Mouse (Mus musculus): ENCODE data around the gene Slc3a2.
"Not testable (repeated sequence)": the region's sequence is repeated elsewhere in the genome, so short reads cannot be mapped to it uniquely, and the experiment has no call there.

Slc3a2 gene

DNA sequence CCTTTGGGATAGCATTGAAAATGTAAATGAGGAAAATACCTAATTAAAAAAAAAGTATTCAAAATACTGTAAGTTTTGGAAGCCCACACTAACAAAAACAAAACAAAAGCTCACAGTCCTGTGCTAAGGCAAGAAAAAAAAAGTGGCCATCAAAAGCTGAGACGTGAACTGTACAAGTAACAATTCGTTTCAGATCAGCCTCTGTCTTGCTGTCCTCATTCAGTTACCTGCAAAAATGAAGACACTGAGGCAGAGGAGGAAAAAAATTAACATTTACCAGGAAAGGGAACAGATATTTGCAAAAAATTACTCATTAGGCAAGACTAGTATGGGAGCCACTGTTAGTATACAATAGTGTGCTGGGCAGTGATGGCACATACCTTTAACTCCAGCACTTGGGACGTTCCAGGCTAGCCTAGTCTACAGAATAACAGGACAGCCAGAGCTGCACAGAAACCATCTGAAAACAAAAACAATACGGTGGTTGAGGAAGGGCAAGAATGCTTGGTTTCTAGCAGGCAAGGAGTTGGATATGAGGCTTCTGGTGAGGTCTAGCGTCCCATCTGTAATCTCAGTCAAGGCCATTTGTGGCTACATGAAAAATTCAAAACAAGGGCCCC is 4.4 kb upstream of the Slc3a2 start:
- DNase-seq: no peak

DNA sequence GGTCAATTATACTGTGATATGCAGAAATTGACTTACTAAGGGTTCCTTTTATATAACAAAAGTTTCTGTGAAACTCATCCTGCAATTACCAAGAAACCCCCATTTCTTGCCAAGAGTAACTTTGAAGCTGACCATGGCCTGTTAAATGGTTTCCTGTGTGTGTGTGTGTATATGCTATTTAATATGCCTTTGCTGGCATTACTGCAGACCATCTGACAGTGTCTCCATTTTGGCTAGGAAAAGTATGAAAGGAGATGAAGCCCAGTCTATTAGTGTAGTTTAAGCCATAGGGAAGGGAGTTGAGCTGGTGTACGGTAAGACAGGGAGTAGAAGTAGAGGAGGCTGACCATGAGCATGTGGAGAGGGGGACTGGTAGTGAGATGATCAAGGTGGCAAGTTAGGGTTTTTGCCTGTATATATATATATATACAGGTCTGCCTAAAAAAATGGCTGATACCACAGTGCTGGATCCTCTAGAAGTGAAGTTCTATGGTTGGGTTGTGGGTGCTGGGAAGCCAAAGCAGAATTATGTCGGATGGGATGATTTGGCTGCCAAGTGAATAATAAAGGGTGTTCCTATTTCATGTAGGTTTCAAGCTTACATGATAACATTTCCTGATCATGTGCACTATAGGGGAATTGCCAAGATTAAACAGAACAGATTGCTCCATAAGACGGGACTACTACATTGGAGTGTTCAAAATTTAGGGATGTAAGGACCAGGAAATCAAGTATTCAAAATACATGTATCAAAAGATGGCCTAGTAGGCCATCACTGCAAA is 3.6 kb upstream of the Slc3a2 start:
- DNase-seq: no peak

DNA sequence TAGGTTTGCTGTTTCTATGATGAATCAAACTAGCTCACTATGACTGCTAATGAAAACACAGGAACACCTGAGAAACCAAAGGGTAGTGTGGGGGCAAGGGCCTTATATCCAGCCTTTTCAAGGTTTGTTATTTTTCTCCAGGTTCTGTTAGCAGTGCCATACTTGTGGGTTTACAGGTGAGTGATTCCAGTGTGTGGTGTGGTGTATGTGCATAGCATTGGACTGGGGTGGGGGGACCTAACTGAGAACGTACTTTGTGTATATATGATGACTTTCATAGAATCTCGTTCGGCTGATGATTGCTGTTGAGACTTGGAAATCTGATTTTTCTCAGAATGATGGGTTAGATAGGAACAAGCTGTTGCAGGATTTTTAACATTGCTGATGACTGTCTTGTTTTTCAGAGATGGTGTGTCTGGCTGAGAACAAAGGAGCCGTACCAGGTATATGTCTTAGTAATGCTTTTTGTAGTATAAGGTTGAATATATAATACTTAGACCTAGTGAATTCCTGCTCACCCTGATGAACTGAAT is 2.0 kb upstream of the Slc3a2 start:
- no peak for DNase-seq

DNA sequence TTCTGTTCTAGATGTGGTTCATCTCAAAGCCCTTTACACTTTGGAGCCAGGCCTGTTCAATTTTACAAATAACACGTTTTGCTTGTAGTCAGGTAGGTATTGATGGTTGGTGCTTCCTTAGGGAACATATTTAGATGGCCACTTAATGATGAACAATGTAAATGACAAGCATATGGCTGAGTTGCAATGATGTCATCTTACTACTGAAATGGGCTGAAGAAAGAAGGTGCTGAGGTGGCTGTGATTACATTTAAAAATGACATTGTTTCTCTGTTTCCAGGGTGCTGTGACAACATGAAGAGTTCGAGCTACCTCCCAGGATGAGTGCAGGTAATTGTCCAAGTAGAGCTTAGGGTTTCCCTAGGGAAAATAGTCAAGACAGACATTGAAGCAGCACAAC is 1.2 kb upstream of the Slc3a2 start:
- DNase-seq: no peak

DNA sequence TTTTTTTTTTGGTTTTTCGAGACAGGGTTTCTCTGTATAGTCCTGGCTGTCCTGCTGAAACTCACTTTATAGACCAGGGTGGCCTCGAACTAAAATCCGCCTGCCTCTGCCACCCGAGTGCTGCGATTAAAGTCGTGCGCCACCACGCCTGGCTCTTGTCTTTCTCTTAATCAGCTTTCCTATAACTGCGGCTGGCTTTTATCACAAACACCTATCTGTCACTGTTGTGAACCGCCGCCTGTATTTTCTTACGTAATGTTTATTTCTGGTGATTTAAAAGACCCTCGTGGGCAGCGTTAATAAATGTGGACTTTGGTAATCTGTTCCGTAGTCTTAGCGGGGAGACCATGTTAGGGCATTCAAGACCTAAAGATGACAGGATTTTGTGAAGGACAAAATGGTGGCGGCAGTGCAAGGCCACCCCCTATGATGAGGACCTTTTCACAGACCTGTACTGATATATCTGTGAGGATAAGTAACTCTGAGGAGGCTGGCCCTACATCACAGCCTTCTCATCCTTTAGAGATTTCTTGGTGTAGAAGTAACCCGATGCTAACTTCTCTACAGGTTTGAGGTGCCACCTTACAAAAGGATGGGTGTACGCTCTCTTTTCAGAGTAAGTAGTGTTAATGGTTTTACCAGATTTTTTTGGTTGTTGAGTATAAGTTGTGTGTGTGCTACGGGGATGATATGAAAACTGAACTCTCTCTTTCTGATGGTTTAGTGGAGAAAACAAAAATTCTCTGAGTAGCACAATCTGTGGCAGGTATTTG is 591 bp upstream of the Slc3a2 start:
- peak; percentile 32 to 41 for DNase-seq

DNA sequence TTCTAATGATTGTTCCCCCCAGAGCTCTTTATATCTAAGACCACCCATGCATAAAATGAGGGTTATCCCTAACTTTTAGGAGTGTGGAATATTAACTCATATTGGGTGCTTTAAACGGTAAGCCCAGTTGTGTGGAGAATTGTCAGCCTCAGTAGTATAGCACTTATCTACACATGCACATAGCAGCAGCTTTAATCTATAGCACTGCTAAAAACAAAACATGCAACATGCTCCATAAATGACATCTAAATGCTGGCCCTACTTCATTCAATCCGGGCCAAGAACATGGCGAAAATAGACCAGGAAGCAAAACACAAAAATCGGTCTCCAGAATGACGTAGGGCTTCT is 636 bp downstream of the Slc3a2 start:
- DNase-seq: no peak

DNA sequence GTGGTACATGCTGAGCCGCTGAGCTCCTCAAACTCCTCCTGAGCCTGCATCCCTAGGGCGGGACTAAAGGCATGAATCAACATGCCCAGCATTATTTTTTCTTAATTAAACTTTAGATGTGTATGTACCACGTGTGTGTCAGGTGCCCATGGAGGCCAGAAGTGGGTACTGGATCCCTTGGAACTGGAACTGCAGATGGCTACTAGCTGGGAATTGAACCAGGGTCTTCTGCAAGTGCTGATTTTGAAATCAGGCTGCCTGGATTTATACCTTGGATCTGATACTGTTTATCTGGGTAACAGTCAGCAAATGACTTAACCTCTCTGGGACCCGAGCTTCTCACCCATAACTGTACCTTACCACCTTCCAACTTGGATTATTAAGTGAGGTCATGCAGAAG is 1.1 kb downstream of the Slc3a2 start:
- DNase-seq: no peak

DNA sequence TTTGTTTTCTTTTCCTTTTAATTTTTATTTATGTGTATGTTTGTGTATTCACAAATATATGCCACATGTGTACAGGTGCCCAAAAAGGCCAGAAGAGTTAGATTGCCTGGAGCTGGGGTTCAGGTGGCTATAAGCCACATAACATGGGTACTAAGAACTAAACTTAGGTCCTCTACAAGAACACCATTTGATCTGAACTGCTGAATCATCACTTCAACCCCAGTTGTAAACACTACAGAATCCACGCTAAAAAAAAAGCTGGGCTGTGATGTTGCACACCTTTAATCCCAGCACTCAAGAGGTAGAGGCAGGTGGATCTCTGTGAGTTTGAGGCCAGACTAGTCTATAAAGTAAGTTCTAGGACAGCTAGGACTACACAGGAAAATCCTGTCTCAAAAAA is 1.8 kb downstream of the Slc3a2 start:
- DNase-seq: no peak

DNA sequence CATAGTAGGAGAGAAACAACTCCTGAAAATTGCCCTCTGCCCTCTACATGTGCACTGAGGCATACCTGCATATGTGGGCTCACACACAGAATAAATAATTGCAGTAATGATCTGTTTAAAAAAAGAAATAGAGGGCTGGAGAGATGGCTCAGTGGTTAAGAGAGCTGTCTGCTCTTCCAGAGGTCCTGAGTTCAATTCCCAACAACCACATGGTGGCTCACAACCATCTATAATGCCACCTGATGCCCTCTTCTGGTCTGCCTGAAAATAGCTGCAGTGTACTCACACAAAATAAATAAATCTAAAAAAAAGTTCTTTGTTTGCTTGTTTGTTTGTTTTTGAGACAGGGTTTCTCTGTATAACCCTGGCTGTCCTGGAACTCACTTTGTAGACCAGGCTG is 4.1 kb downstream of the Slc3a2 start:
- not testable (repeated sequence) for DNase-seq

DNA sequence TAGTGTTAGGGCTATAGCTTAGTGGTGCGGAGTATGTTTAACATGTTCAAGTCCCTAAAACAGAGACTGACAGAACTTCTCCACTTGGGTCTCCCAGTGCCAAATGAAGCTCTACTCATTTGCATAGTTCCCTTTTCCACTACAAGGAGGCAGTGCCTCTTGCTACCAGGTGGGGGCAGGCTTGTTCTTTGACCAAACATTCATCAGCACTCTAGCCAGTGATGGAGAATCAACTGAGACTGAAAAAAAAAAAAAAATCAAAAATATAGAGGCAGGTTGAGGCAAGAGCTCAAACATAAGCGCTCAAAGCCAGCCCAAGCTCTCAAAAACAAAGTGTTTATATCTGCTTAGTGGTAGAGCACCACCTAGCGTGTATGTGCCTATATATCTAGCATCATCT is 4.8 kb downstream of the Slc3a2 start:
- peak; percentile 70 to 72 for DNase-seq

DNA sequence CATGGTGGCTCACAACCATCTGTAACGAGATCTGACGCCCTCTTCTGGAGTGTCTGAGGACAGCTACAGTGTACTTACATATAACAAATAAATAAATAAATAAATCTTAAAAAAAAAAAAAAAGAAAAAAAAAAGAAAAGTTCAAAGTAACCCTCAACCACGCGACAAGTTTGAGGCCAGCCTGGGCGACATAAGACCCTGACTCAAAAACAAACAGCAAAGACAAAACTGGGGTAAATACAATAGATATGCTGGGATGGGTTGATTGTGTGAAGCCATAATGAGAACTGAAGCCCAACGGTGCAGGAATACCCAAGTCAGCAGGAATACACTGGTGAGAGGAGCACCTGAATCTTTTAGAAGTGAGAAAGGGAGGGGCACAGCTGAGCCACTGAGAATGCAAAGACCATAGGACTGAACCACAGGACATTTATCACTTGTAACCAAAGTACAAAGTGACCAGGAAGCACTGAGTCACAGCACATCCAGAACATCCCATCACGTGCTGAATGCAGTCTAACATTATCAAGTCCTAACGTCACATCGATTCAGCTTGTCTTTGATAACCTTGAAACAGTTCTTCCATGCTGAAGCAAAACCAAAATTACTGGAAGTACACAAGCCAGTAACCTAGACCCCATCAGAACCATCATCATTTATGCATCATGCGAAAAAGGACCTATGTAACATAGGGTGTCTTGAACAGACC is 6.2 kb downstream of the Slc3a2 start:
- DNase-seq: no peak

DNA sequence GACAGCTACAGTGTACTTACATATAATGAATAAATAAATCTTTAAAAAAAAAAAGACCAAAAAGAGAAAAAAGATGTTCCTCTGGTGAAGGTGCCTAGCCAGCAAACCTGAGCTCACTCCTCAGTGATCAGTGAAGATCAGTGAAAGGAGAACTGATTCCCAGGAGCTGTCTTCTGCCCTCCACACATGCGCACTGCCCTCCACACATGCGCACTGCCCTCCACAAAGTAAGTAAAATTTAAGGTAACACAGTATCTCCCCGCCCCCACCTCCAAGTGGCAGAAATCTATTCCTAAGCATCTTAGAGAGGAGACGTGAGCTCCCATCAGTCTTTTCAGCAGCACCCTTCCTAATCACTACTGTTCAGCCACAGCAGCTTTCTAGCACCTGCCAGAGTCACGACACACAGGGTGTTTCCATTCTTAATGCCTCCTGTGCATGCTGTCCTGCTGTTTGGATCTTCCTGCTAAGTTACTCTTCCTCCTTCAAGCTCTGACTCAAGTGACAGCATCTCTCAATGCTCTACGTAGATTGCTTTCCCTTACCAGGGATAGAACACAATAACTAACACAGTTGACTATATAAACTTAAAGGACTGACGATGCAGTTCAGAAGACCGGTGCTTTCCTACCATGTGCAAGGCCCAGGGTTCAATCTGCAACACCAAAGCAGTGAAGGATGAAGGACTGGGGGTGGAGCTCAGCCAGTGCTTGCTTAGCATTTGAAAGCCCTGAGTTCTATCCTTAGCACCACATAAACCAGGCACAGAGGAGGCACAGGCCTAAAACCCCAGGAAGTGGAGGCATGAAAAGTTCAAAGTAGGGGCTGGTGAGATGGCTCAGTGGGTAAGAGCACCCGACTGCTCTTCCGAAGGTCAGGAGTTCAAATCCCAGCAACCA is 7.1 kb downstream of the Slc3a2 start:
- DNase-seq: no peak

DNA sequence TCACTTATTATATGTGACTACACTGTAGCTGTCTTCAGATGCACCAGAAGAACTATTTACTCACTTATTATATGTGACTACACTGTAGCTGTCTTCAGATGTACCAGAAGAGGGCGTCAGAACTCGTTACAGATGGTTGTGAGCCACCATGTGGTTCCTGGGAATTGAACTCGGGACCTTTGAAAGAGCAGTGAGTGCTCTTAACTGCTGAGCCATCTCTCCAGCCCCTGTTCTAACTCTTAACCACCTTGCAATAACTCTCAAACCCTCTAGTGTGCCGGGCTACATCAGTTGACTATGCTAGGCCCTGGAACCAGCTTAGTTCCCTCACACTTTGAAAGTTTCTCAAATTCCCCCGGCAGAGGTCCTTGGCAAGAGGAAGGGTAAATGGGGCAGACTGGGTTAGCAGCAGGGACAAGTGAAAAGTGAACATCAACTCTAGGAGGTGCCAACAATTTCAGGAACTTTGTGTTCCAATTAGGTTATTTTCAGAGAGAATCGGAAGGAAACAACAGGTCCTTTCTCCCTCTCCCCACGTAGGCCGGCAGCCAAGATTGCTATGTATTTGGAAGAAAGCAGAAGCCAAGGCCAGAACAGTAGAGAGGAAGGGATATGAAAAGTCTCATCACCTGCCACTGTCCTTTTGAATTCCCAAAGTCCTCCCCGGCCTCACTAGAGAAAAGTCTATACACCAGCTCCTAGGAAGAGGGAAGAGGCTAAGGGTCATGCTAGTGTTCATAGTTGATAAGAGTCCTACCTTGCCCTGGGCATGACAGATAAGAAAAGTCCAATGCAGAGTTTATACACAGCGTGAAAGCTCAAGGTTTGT is 8.3 kb downstream of the Slc3a2 start:
- DNase-seq: peak; percentile 22 to 36

DNA sequence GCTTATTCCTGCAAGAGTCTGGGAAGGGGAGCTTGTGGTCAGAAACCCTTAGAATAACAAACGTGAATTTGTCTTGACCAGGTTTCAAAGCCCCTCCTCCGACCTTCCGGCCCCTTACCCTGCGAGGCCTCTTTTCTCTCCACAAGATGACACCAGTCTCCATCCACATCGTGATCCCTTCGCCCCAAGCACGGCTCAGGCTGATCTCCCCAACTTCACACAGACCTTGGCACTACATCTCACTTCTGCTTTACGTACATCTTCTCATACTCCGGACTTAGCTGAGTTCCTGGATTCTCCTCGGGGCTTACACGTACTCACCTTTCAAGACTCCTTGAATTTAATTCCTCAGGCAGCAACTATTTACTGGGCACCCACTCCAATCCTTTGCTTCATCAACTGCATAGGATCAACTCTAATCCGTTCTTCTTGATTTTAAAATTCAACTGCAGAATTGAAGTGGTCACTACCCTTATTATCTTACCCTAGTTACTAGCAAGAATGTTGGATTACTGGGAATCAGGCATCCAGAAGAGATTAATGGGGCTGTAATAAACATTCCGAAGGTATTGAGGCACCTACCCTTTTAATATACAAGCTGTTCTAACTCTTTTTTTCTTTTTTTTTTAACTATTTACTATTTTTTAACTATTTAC is 9.0 kb downstream of the Slc3a2 start:
- no peak for DNase-seq

DNA sequence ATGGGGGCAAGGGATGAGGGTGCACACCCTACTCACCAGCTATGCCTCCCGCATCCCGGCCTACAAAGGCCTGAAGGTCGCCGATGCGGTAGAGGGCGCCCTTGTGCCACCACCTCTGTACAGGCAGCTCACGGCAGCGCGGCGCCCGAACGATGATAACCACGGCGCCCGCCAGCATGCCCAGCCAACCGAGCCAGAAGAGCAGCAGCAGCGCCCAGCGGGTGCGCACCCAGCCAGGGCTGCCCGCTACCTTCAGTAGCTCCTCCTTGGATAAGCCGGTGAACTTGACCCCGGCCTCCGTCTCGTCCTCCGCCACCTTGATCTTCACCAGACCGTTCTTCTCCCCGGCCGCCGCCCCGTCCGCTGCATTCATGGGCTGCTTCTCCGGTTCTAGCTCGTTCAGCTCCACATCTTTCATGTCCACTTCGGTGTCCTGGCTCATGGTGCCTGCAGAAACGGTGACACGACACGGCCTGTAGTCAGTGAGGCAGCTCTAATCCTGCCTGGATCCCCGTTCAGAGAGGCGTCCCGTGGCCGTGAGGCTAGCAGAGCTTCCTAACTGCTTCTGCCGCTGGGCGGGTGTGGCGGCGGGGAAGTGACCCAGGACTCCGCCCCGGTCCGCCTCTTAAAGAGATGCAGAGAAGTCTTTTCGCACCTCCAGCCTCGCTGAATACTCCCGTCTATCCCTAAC is 9.7 kb downstream of the Slc3a2 start:
- DNase-seq: peak; percentile 96 to 97

DNA sequence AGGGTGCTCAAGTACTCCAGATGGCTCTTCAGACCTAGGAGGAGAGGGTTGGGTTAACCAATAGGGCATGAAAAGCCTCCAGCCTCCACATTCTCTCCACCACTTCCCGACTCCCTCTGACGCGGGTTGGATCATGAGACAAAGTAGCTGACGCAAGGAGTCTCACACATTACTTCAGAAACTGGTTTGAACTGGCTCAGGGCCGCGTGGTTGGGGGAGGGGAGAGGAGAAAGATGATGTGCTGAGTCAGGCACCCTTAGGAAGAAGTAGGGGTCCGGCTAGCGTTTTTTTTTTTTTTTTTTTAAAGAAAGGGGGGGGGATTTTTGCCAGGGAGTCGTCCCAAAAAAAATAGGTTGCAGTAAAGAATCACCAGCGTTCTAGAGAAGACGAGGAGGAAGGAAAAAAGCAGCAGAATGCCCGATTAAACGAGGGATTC is 10.3 kb downstream of the Slc3a2 start:
- peak; percentile 60 to 79 for DNase-seq

DNA sequence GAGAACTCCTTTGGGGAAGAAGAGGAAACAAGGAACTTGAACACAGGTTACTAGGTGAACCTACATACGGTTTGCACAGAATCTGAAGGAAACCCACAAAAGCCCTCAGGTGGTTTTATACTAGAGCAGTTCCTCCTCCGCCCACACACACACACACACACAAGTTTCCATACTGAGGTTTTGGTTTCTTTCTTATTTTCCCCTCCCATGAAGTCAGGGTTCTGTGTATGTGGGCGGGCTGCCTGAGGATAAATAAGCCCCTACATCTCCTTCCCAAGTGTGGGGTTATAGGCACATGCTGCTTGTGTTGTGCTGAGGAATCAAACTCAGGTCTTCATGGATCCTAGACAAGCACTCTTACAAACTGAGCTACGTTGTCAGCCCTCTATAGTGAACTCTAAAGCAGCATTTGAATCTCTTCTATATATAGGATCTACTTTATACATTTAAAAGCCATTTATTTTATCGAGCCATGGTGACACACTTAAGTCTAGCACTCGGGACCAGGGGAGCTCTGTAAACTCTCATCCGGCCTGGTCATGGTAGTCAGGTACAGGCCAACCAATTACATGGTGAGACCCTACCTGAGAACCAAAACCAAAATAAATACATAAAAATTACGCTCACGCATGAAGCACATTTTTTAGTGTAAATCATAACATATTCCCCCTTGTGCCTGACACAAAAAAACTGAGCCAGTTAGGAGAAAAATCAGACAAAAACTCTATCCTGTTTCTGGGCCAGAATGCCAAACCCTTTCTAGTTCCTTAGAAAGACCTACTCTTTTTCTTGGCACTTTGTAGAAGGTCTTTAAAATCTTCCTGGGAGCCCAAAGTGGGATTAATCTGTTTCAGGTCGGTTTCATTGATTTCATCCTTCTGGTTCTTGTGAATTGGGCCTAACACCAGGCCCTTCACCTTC is 11.0 kb downstream of the Slc3a2 start:
- no peak for DNase-seq

DNA sequence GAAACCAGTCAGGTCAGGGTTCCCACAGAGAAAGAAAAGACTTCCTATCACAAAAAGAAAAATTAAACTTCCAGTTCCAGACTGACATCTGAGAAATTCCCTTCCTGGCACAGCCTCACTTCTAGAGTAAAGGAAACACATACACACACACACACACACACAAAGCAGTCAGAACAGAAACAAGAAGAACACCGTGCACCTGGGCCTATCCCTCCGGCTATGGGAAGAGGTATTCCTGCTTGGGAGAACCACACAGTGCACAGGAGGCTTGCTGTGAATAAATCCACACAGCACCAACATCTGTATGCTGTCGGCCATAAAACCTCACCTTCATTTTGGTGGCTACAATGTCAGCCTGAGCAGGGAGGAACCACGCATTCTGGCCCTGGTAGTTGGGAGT is 11.7 kb downstream of the Slc3a2 start:
- no peak for DNase-seq

DNA sequence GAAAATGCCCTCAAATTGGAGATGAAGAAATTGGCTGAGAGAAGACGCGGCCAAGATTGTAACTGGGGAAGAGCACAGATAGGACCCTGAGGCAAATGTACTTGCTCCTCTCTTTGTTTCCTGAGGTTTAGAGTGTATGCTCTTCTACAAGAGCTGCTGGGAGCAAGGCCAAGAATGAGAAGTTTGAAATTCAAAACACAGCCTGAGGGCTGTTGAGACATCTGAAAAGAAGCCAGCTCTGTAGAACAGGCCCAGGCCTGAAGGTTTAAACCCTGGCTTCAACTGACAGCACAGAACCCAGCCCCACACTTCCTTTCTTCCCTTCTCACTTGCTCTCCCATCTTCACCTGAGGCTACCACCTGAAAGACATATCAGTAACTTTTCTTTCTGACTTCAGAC is 13.1 kb downstream of the Slc3a2 start:
- no peak for DNase-seq
